Mouse (Mus musculus): ENCODE measurements around the gene Tnc. TPM values are rescaled to one million over a fixed set of nuclear protein-coding genes. Genes with fewer than 3 reads are reported as not detected.

Gene Tnc
- polyA plus RNA-seq, 1 experiment: 0.51 TPM

DNA sequence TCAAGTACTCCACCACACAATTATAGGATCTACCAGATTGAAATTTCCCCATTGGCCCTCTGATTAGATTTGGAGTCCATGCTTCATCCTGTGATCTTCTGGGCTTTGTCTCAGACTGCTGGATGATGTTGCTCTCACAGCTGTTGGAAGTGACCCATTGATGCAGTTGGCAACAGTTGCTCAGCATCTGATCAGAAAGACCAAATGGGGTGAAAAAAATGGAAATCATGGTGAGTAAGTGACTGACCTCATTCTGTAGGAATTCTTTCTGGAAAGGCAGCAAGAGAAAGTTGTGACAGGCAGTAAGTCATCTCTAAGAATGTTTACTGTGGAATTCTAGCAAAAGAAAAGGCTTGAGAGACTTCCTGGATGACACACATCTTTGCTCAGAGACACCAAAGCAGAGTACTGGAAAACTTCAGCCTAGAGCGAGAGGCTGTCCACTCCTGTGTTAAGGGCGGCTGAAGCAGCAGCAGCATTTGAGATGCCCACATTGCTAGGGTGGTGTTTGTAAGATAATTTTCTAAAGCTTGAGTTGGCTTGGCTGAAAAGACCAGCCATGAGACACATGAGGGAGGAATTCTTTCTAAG is 31.3 kb upstream of the Tnc start:
- no peak for DNase-seq (ENCODE audit: low read depth in 1 of 2, low spot score in 2 of 2)
- no peaks in the 10 kb centered on the region for H3K4me1 ChIP-seq (ENCODE audit: control insufficient read depth, insufficient read depth, insufficient read length)
- no peaks in the 10 kb centered on the region for H3K27me3 ChIP-seq (ENCODE audit: control insufficient read depth, insufficient read depth, low read length)
- no peak overlapping the region for H3K4me3 ChIP-seq (ENCODE audit: extremely low read depth, insufficient read depth, insufficient read length)
- no peak for TF ChIP-seq POLR2A (IDR thresholded peaks at IDR 0.05; ENCODE audit: low read depth, low read length)
- TF ChIP-seq CTCF (IDR thresholded peaks at IDR 0.05; ENCODE audit: extremely low read depth, insufficient read depth, insufficient read length, insufficient replicate concordance): no peak
- no peaks in the 10 kb centered on the region for H3K36me3 ChIP-seq (ENCODE audit: control insufficient read depth, insufficient read depth, low read length)
- 88% methylated on average over 2 of the region's 2 CpGs for WGBS
- no peak overlapping the region for H3K27ac ChIP-seq (ENCODE audit: insufficient read depth, low read length)

DNA sequence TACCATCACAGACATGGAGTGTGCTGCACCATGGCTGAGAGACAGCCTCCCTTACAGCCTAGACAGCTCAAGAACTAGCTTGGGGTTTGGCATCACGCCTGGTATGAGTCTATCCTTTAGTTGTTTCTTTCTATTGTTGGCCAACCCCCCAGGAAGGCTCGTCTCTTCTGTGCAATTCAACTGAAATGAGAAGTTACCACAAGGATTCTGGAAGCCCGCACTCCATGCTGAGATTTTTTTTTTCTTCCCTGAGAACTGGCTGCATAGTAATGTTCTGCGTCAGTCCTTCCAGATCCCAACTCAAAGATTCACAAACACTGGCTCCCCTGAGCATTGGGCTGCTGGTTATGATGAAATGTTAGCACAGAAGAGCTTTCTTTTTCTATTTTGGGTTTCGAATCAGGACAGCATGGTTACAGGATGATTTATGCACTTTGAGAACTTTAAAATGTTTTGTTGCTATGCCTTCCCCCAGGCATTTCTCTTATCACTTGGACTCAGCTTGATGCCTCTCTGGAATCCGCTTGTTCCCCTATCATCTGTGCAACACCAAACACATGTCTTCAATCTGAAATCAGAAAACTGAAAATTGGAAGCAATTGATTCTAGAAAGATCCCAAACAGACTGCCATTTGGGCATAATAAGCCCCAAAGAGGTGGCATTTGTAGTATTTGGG is 29.7 kb upstream of the Tnc start:
- Histone ChIP-seq H3K27me3 (ENCODE audit: control insufficient read depth, insufficient read depth, low read length) (no peaks in the 10 kb centered on the region), H3K4me1 (ENCODE audit: control insufficient read depth, insufficient read depth, insufficient read length) (no peaks in the 10 kb centered on the region), H3K27ac (ENCODE audit: insufficient read depth, low read length) (no peak overlapping the region), H3K4me3 (ENCODE audit: extremely low read depth, insufficient read depth, insufficient read length) (no peak overlapping the region), H3K36me3 (ENCODE audit: control insufficient read depth, insufficient read depth, low read length) (no peaks in the 10 kb centered on the region)
- DNase-seq (ENCODE audit: low read depth in 1 of 2, low spot score in 2 of 2): no peak
- 76% methylated on average over 6 of the region's 6 CpGs for WGBS
- no peak for TF ChIP-seq POLR2A (IDR thresholded peaks at IDR 0.05; ENCODE audit: low read depth, low read length)
- no peak for TF ChIP-seq CTCF (IDR thresholded peaks at IDR 0.05; ENCODE audit: extremely low read depth, insufficient read depth, insufficient read length, insufficient replicate concordance)

DNA sequence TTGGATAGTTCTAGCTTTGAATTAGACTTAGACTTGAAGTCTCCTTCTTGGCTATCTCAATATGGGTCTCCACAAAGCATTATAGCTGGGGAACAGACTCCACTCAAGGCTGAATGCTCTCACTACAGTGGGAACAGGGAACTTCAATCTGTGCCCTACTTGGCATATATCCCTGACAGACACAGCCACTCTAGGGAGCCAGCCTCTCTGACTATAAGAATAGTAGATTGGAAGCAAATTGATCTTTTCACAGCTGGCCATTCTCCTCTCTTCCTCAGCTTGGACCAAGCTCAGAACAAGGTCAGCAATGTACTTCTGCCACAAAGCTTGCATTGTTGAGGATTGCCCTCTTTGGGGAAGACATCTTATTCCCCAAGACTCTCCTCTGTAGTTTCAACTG is 27.9 kb upstream of the Tnc start:
- TF ChIP-seq CTCF (IDR thresholded peaks at IDR 0.05; ENCODE audit: extremely low read depth, insufficient read depth, insufficient read length, insufficient replicate concordance) (no peak), POLR2A (IDR thresholded peaks at IDR 0.05; ENCODE audit: low read depth, low read length) (no peak)
- no peaks in the 10 kb centered on the region for H3K27me3 ChIP-seq (ENCODE audit: control insufficient read depth, insufficient read depth, low read length)
- DNase-seq (ENCODE audit: low read depth in 1 of 2, low spot score in 2 of 2): no peak
- no peak overlapping the region for H3K27ac ChIP-seq (ENCODE audit: insufficient read depth, low read length)
- no peaks in the 10 kb centered on the region for H3K36me3 ChIP-seq (ENCODE audit: control insufficient read depth, insufficient read depth, low read length)
- no peak overlapping the region for H3K4me3 ChIP-seq (ENCODE audit: extremely low read depth, insufficient read depth, insufficient read length)
- H3K4me1 ChIP-seq (ENCODE audit: control insufficient read depth, insufficient read depth, insufficient read length): no peaks in the 10 kb centered on the region

DNA sequence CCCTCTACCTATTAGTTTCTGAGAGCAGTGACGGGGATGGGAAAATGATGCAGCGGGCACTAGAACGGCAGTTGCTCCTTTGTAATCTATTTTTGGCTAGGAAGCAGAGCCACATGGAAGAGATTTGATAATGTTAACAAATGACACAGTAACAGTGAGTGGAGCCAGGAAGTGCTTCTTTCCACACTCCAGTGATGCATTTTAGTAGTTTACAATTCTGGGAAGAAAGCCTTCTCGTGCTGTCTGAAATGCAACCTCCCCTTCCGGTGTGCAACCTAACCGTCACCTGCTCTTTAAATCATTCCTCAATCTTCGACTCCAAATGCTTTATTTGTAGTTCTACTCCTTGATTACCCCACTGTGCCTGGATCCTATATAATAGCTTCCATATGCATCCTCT is 20.6 kb upstream of the Tnc start:
- TF ChIP-seq CTCF (IDR thresholded peaks at IDR 0.05; ENCODE audit: extremely low read depth, insufficient read depth, insufficient read length, insufficient replicate concordance): no peak
- TF ChIP-seq POLR2A (IDR thresholded peaks at IDR 0.05; ENCODE audit: low read depth, low read length): no peak
- Histone ChIP-seq H3K27me3 (ENCODE audit: control insufficient read depth, insufficient read depth, low read length) (no peaks in the 10 kb centered on the region), H3K27ac (ENCODE audit: insufficient read depth, low read length) (no peak overlapping the region), H3K4me1 (ENCODE audit: control insufficient read depth, insufficient read depth, insufficient read length) (no peaks in the 10 kb centered on the region), H3K36me3 (ENCODE audit: control insufficient read depth, insufficient read depth, low read length) (no peaks in the 10 kb centered on the region), H3K4me3 (ENCODE audit: extremely low read depth, insufficient read depth, insufficient read length) (no peak overlapping the region)
- DNase-seq (ENCODE audit: low read depth in 1 of 2, low spot score in 2 of 2): no peak
- WGBS: 74% methylated on average over 7 of the region's 7 CpGs

DNA sequence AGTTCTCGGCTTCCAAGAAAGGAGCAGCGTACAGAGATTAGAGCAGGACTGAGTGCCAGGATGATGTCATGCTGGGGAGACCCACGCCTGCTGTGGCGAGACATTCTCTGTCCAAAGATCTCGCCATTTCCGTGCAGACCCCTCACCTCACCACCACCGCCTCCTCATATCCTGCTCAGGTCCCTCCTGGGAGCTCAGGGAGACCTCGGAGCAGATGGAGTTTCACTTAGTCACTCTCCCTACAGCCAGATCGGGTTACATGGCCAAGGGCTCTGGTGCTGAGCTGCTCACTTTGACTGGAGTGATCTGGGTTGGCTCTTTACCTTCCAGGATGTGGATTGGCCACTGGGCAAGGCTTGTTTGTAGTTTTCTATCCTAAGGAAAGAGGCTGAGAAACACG is 18.5 kb upstream of the Tnc start:
- Histone ChIP-seq H3K4me1 (ENCODE audit: control insufficient read depth, insufficient read depth, insufficient read length) (no peaks in the 10 kb centered on the region), H3K27ac (ENCODE audit: insufficient read depth, low read length) (no peak overlapping the region), H3K27me3 (ENCODE audit: control insufficient read depth, insufficient read depth, low read length) (no peaks in the 10 kb centered on the region), H3K4me3 (ENCODE audit: extremely low read depth, insufficient read depth, insufficient read length) (no peak overlapping the region), H3K36me3 (ENCODE audit: control insufficient read depth, insufficient read depth, low read length) (no peaks in the 10 kb centered on the region)
- no peak for DNase-seq (ENCODE audit: low read depth in 1 of 2, low spot score in 2 of 2)
- no peak for TF ChIP-seq CTCF (IDR thresholded peaks at IDR 0.05; ENCODE audit: extremely low read depth, insufficient read depth, insufficient read length, insufficient replicate concordance)
- no peak for TF ChIP-seq POLR2A (IDR thresholded peaks at IDR 0.05; ENCODE audit: low read depth, low read length)
- WGBS: 41% methylated on average over 10 of the region's 10 CpGs

DNA sequence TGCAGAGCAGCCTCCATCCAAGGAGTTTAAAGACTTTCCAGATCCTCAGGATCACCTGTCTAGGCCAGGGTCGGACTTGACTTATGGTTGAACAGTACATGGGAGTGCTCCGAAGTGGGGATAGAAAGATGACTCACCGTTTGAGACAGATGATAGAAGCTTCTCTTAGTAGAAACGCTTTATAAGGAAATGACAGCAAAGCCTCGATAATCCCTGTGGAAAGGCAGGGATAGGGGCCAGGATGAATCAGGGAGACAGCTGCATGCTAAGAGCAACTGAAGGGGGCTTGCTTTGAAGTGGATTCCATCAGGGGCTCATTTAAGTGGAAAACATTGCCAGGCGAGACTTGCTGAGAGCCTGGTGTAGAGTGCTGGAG is 12.0 kb upstream of the Tnc start:
- no peaks in the 10 kb centered on the region for H3K36me3 ChIP-seq (ENCODE audit: control insufficient read depth, insufficient read depth, low read length)
- H3K4me1 ChIP-seq (ENCODE audit: control insufficient read depth, insufficient read depth, insufficient read length): no peaks in the 10 kb centered on the region
- H3K27ac ChIP-seq (ENCODE audit: insufficient read depth, low read length): no peak overlapping the region
- H3K27me3 ChIP-seq (ENCODE audit: control insufficient read depth, insufficient read depth, low read length): no peaks in the 10 kb centered on the region
- no peak for TF ChIP-seq POLR2A (IDR thresholded peaks at IDR 0.05; ENCODE audit: low read depth, low read length)
- no peak for TF ChIP-seq CTCF (IDR thresholded peaks at IDR 0.05; ENCODE audit: extremely low read depth, insufficient read depth, insufficient read length, insufficient replicate concordance)
- H3K4me3 ChIP-seq (ENCODE audit: extremely low read depth, insufficient read depth, insufficient read length): no peak overlapping the region
- 75% methylated on average over 6 of the region's 6 CpGs for WGBS
- no peak for DNase-seq (ENCODE audit: low read depth in 1 of 2, low spot score in 2 of 2)

Data from spleen, adult 2 months (tissue).